Mouse (Mus musculus) CH12.LX (cell line): ENCODE data around the gene Rnd1. TPM values are rescaled to one million over a fixed set of nuclear protein-coding genes. Genes with fewer than 3 reads are reported as not detected.

Source experiments
- DNase-seq: peaks from one replicate; pipeline ENCODE4 v3.0.0-alpha.2; 2013; ENCODE audit errors: extremely low read depth
- H3K27ac ChIP-seq: 2 replicates; pipeline ENCODE4 v1.5.1; 2012; ENCODE audit warnings: low read depth, mild to moderate bottlenecking, control low read depth, moderate library complexity; ENCODE audit not compliant: insufficient read depth
- H3K27me3 ChIP-seq: replicated peaks from 2 replicates; pipeline ENCODE3; 2012; ENCODE audit warnings: inconsistent platforms
- H3K36me3 ChIP-seq, 2 experiments: replicated peaks in 1 of 2; 2 replicates each; pipeline versions ENCODE3 to v1.6.1; 2012; ENCODE audit warnings: inconsistent platforms in 1 of 2, low read length in 1 of 2, mild to moderate bottlenecking in 1 of 2, mixed read lengths in 1 of 2, moderate library complexity in 1 of 2; ENCODE audit not compliant: control insufficient read depth in 1 of 2, insufficient read depth in 1 of 2
- H3K4me1 ChIP-seq, 2 experiments: 2 replicates each; pipeline ENCODE4 v1.6.1; 2012; ENCODE audit warnings: inconsistent platforms in 1 of 2, moderate library complexity in 1 of 2; ENCODE audit not compliant: insufficient read depth in 2 of 2, control insufficient read depth in 1 of 2
- H3K4me2 ChIP-seq: 2 replicates; pipeline ENCODE4 v1.6.1; 2012; ENCODE audit warnings: low read depth, mild to moderate bottlenecking, control low read depth; ENCODE audit not compliant: poor library complexity, insufficient read depth, severe bottlenecking
- H3K4me3 ChIP-seq, 3 experiments: fragments of 150-350 bp in 1 of 3; sonication (generic) in 1 of 3; replicated peaks in 1 of 3; 2 replicates each; pipeline versions ENCODE3 to v1.5.1; 2011 to 2012; ENCODE audit warnings: low read depth in 2 of 3, low read length in 2 of 3, mild to moderate bottlenecking in 2 of 3, moderate library complexity in 2 of 3, control low read depth in 1 of 3, improper control_type of control experiment in 1 of 3, inconsistent platforms in 1 of 3, mixed read lengths in 1 of 3; ENCODE audit not compliant: poor library complexity in 1 of 3
- H3K79me2 ChIP-seq: replicated peaks from 2 replicates; pipeline ENCODE4 v1.6.1; 2012; ENCODE audit warnings: mild to moderate bottlenecking, moderate library complexity; ENCODE audit not compliant: control insufficient read depth, poor library complexity, insufficient read depth, severe bottlenecking; ENCODE audit errors: extremely low read depth
- H3K9ac ChIP-seq: 2 replicates; pipeline ENCODE4 v1.6.1; 2012; ENCODE audit warnings: low read depth, mild to moderate bottlenecking, control low read depth, moderate library complexity; ENCODE audit not compliant: insufficient read depth
- H3K9me3 ChIP-seq: replicated peaks from 2 replicates; pipeline ENCODE3; 2012; ENCODE audit warnings: low read length, inconsistent platforms, mixed read lengths
- CTCF ChIP-seq, 2 experiments: IDR thresholded peaks in 1 of 2; conservative IDR thresholded peaks in 1 of 2; 2 replicates each; pipeline ENCODE4 v1.5.1; 2011 to 2012; ENCODE audit warnings: low read depth in 2 of 2, low read length in 2 of 2, improper control_type of control experiment in 1 of 2, inconsistent platforms in 1 of 2, mild to moderate bottlenecking in 1 of 2, moderate library complexity in 1 of 2
- EP300 ChIP-seq: IDR thresholded peaks from 2 replicates; pipeline ENCODE4 v1.6.1; 2011; ENCODE audit warnings: low read length, improper control_type of control experiment
- HCFC1 ChIP-seq: IDR thresholded peaks from 2 replicates; pipeline ENCODE4 v1.6.1; 2012; ENCODE audit warnings: low read depth, mild to moderate bottlenecking, inconsistent platforms, low read length, improper control_type of control experiment
- IRF4 ChIP-seq: IDR thresholded peaks from 2 replicates; pipeline ENCODE4 v1.6.1; 2014; ENCODE audit warnings: low read depth, mild to moderate bottlenecking, inconsistent platforms, low read length, improper control_type of control experiment
- JUN ChIP-seq: IDR thresholded peaks from 2 replicates; pipeline ENCODE4 v1.6.1; 2011; ENCODE audit warnings: low read depth, mild to moderate bottlenecking, low read length, improper control_type of control experiment, moderate library complexity; ENCODE audit not compliant: insufficient read depth
- JUND ChIP-seq: conservative IDR thresholded peaks from 2 replicates; pipeline ENCODE4 v1.6.1; 2011; ENCODE audit warnings: low read depth, low read length, improper control_type of control experiment
- KAT2A ChIP-seq: IDR thresholded peaks from 2 replicates; pipeline ENCODE4 v1.6.1; 2012; ENCODE audit warnings: low read length, improper control_type of control experiment, inconsistent platforms; ENCODE audit not compliant: insufficient replicate concordance
- MAX ChIP-seq: IDR thresholded peaks from 2 replicates; pipeline ENCODE4 v1.6.1; 2011; ENCODE audit warnings: low read length, improper control_type of control experiment
- MAZ ChIP-seq: IDR thresholded peaks from 2 replicates; pipeline ENCODE4 v1.6.1; 2012; ENCODE audit warnings: low read depth, mild to moderate bottlenecking, inconsistent platforms, low read length, improper control_type of control experiment, moderate library complexity
- MEF2A ChIP-seq: IDR thresholded peaks from 2 replicates; pipeline ENCODE4 v1.6.1; 2014; ENCODE audit warnings: low read depth, mild to moderate bottlenecking, inconsistent platforms, low read length, improper control_type of control experiment, borderline replicate concordance
- MXI1 ChIP-seq: IDR thresholded peaks from 2 replicates; pipeline ENCODE4 v1.6.1; 2011; ENCODE audit warnings: mild to moderate bottlenecking, low read depth, low read length, improper control_type of control experiment
- MYC ChIP-seq: IDR thresholded peaks from 2 replicates; pipeline ENCODE4 v1.6.1; 2011; ENCODE audit warnings: low read depth, mild to moderate bottlenecking, improper control_type of control experiment, low read length
- NRF1 ChIP-seq: IDR thresholded peaks from 2 replicates; pipeline ENCODE4 v1.6.1; 2014; ENCODE audit warnings: low read depth, mild to moderate bottlenecking, inconsistent platforms, low read length, improper control_type of control experiment, moderate library complexity
- PAX5 ChIP-seq: IDR thresholded peaks from 2 replicates; pipeline ENCODE4 v1.6.1; 2012; ENCODE audit warnings: low read length, inconsistent platforms, mixed read lengths
- POLR2A ChIP-seq: IDR thresholded peaks from 2 replicates; pipeline ENCODE4 v1.6.1; 2011; ENCODE audit warnings: low read depth, mild to moderate bottlenecking, improper control_type of control experiment, low read length
- RAD21 ChIP-seq: IDR thresholded peaks from 2 replicates; pipeline ENCODE4 v1.6.1; 2011; ENCODE audit warnings: low read depth, mild to moderate bottlenecking, low read length, improper control_type of control experiment, moderate library complexity
- TBP ChIP-seq: conservative IDR thresholded peaks from 2 replicates; pipeline ENCODE4 v1.6.1; 2011; ENCODE audit warnings: low read depth, low read length, improper control_type of control experiment
- TCF12 ChIP-seq: IDR thresholded peaks from 2 replicates; pipeline ENCODE4 v1.6.1; 2014; ENCODE audit warnings: low read depth, mild to moderate bottlenecking, inconsistent platforms, low read length, improper control_type of control experiment
- UBTF ChIP-seq: IDR thresholded peaks from 2 replicates; pipeline ENCODE4 v1.6.1; 2012; ENCODE audit warnings: low read depth, mild to moderate bottlenecking, inconsistent platforms, low read length, improper control_type of control experiment, moderate library complexity
- USF2 ChIP-seq: conservative IDR thresholded peaks from 2 replicates; pipeline ENCODE4 v1.6.1; 2011; ENCODE audit warnings: low read depth, low read length, improper control_type of control experiment
- ZC3H11A ChIP-seq: IDR thresholded peaks from 2 replicates; pipeline ENCODE4 v1.6.1; 2012; ENCODE audit warnings: low read depth, mild to moderate bottlenecking, inconsistent platforms, low read length, improper control_type of control experiment
- ZNF384 ChIP-seq: IDR thresholded peaks from 2 replicates; pipeline ENCODE4 v1.6.1; 2012; ENCODE audit warnings: low read depth, low read length, improper control_type of control experiment, inconsistent platforms
- dilution Hi-C: fragments of 300-500 bp; cut with MboI; formaldehyde crosslinking; loops from 2 replicates; pipeline ENCODE4 v1.14.3; 2020; ENCODE audit warnings: low sequenced_read_pairs; ENCODE audit not compliant: extremely low pct_unique_long_range_greater_than_20kb, extremely low pct_ligation_motif_present
- in situ Hi-C: fragments of 300-500 bp; cut with MboI; formaldehyde crosslinking; loops from 3 replicates; pipeline ENCODE4 v1.14.3; 2019; ENCODE audit warnings: low sequenced_read_pairs, low pct_ligation_motif_present, low pct_unique_long_range_greater_than_20kb, mixed read lengths
- polyA plus RNA-seq: library from polyadenylated mRNA; unstranded; fragments of >175 nt; gene quantifications from 2 replicates; pipeline ENCODE4 v1.2.1, GENCODE M21; 2012; ENCODE audit warnings: low read depth; ENCODE audit not compliant: insufficient read length
- total RNA-seq, 2 experiments: library from RNA; depleted of rRNA; stranded (reverse); fragments of 300-350 nt in 1 of 2; fragments of >200 nt in 1 of 2; gene quantifications; 2 replicates each; pipeline ENCODE4 v1.2.3; 2012 to 2014

Rnd1 gene
- total and polyA plus RNA-seq, 3 experiments, result 6.0 to 9.4 (median 6.3) TPM

GRCm38 (mm10) chr15:98622721-98623120 is 54.5 kb downstream of the Rnd1 start:
- Histone ChIP-seq H3K27ac (no peak overlapping the region), H3K4me3 (no peak overlapping the region), H3K9ac (no peak overlapping the region), H3K4me1 (0 out of 4 replicates have a peak, but pooled peaks cover 0 to 2% of the 10 kb centered on the region in 2 experiments), H3K79me2 (no peaks in the 10 kb centered on the region; the same call in 1 of the 2 replicates), H3K9me3 (peaks cover 22% of the 10 kb centered on the region), H3K36me3 (no peaks in the 10 kb centered on the region), H3K27me3 (peaks cover 83% of the 10 kb centered on the region), H3K4me2 (no peak overlapping the region)
- dilution Hi-C loops, result no loop called here
- in situ Hi-C loops, result no loop called here
- no peak for TF ChIP-seq TBP
- TF ChIP-seq TCF12, result no peak
- no peak for TF ChIP-seq MYC
- no peak for TF ChIP-seq HCFC1
- TF ChIP-seq USF2, result no peak
- TF ChIP-seq JUND, result no peak
- TF ChIP-seq JUN, result no peak
- TF ChIP-seq KAT2A, result no peak
- no peak for TF ChIP-seq MAZ
- TF ChIP-seq UBTF, result no peak
- TF ChIP-seq ZC3H11A, result no peak
- no peak for TF ChIP-seq CTCF (conservative IDR thresholded peaks at IDR 0.05 in 1 of 2, IDR thresholded peaks at IDR 0.05 in 1 of 2; ENCODE audit: low read depth in 2 of 2, low read length in 2 of 2)
- no peak for TF ChIP-seq POLR2A
- TF ChIP-seq MXI1, result no peak
- no peak for TF ChIP-seq ZNF384
- TF ChIP-seq EP300, result no peak
- TF ChIP-seq NRF1, result no peak
- no peak for DNase-seq

GRCm38 (mm10) chr15:98622199-98622598 is 55.1 kb downstream of the Rnd1 start:
- peaks cover 83% of the 10 kb centered on the region for H3K27me3 ChIP-seq
- H3K4me1 ChIP-seq, result peaks cover 2 to 4% of the 10 kb centered on the region in 2 experiments; a peak in 2 of 4 replicates
- no peak overlapping the region for H3K9ac ChIP-seq
- H3K9me3 ChIP-seq, result peaks cover 20% of the 10 kb centered on the region
- no peak for DNase-seq
- in situ Hi-C loops, result no loop called here
- H3K27ac ChIP-seq, result no peak overlapping the region
- H3K36me3 ChIP-seq, result no peaks in the 10 kb centered on the region
- no peaks in the 10 kb centered on the region; the same call in 1 of the 2 replicates for H3K79me2 ChIP-seq
- no peak overlapping the region for H3K4me3 ChIP-seq
- no peak for TF ChIP-seq KAT2A
- TF ChIP-seq USF2, result no peak
- no peak for TF ChIP-seq RAD21
- no peak for TF ChIP-seq MAX
- TF ChIP-seq IRF4, result no peak
- TF ChIP-seq MAZ, result no peak
- TF ChIP-seq PAX5, result no peak
- TF ChIP-seq MEF2A, result no peak
- TF ChIP-seq NRF1, result no peak
- TF ChIP-seq, all 38 proteins: peak for 0
- H3K4me2 ChIP-seq, result no peak overlapping the region
- dilution Hi-C loops, result no loop called here
